Mouse (Mus musculus): ENCODE results near the gene Dyrk3.

GRCm38 (mm10) chr1:131079762-131080161 lies 58.4 kb downstream of the Dyrk3 start:
- no peak for TF ChIP-seq CTCF (IDR thresholded peaks at IDR 0.05; ENCODE audit: low read depth, low read length)
- no peak for TF ChIP-seq POLR2A (IDR thresholded peaks at IDR 0.05; ENCODE audit: insufficient read depth, low read length)

Data from ES-Bruce4 (cell line).